Mouse (Mus musculus) layer of hippocampus, postnatal 25 days (tissue): ENCODE data around the gene Cpox. TPM values are rescaled to one million over a fixed set of nuclear protein-coding genes. Genes with fewer than 3 reads are reported as not detected.

Experiments
- DNase-seq, 2 experiments: peaks; one replicate each; pipeline ENCODE4 v3.0.0; 2022; ENCODE audit warnings: mixed read lengths in 2 of 2, low spot score in 1 of 2; ENCODE audit errors: extremely low spot score in 1 of 2
- microRNA-seq, 2 experiments: library from miRNA; unstranded; fragments of <30 nt; microRNA quantifications; one replicate each; pipeline ENCODE4 v1.2.0; 2021
- total RNA-seq, 2 experiments: library from RNA; stranded (reverse); gene quantifications; 2 replicates each; pipeline ENCODE4 v1.2.3; 2021

Cpox gene
- total RNA-seq, 2 experiments from 2014 or later, result 52.1 to 53.7 TPM

- no peak for DNase-seq
These were observed 68.1 kb downstream of the Cpox start for GRCm38 (mm10) chr16:58738205-58738604.

GRCm38 (mm10) chr16:58738800-58739199, 68.7 kb downstream of the Cpox start:
- DNase-seq, result no peak

GRCm38 (mm10) chr16:58740751-58741150, 70.7 kb downstream of the Cpox start:
- DNase-seq, result no peak

GRCm38 (mm10) chr16:58746715-58747114, 76.6 kb downstream of the Cpox start:
- no peak for DNase-seq

- no peak for DNase-seq
These were observed 81.2 kb downstream of the Cpox start for GRCm38 (mm10) chr16:58751314-58751713.

GRCm38 (mm10) chr16:58756191-58756590, 86.1 kb downstream of the Cpox start:
- no peak for DNase-seq

- DNase-seq, result no peak
These were observed 93.0 kb downstream of the Cpox start, which contains the start of gene Olfr172 for GRCm38 (mm10) chr16:58763076-58763475. TSS of gene Olfr172 (minus strand) at chr16:58763176.

Small RNA genes lying within 50 kb of the gene (microRNA-seq; reads per million reads assigned to microRNA genes)
- gene Gm27564, result 0 reads per million in 2 experiments

Other genes with a start within 250 kb of the Cpox start
- 10 to 100 TPM in 1 of 2 experiments, 1 to 10 TPM in 1; 9.9 to 15.9 TPM for gene St3gal6, start 146.0 kb upstream of the Cpox start, total RNA-seq
- not detected for gene Gm813, start 53.3 kb upstream of the Cpox start, total RNA-seq
- not detected for gene E330017A01Rik, start 31.6 kb upstream of the Cpox start, total RNA-seq
- gene Gpr15, start 48.8 kb downstream of the Cpox start, total RNA-seq, result not detected
- gene Cldnd1, start 57.6 kb downstream of the Cpox start, total RNA-seq, result 100 to 1,000 TPM in 1 of 2 experiments, 10 to 100 TPM in 1; 82.0 to 100 TPM
- gene Olfr172, start 92.9 kb downstream of the Cpox start, total RNA-seq, result not detected
- not detected for gene Olfr173, start 130.0 kb downstream of the Cpox start, total RNA-seq
- gene Olfr175-ps1, start 156.5 kb downstream of the Cpox start, total RNA-seq, result not detected
- not detected for gene Olfr177, start 204.5 kb downstream of the Cpox start, total RNA-seq
- gene Olfr178, start 221.8 kb downstream of the Cpox start, total RNA-seq, result not detected